Mouse (Mus musculus): ENCODE measurements at regions not wholly inside any gene's neighbourhood (a gene's known extent, or its start where the extent isn't known, plus 50 kb on each side); places are given as distances from the start of the nearest gene placed in this dataset.
A peak's percentile ranks its signal among the peaks of the same experiment; 100 is the strongest.

DNA sequence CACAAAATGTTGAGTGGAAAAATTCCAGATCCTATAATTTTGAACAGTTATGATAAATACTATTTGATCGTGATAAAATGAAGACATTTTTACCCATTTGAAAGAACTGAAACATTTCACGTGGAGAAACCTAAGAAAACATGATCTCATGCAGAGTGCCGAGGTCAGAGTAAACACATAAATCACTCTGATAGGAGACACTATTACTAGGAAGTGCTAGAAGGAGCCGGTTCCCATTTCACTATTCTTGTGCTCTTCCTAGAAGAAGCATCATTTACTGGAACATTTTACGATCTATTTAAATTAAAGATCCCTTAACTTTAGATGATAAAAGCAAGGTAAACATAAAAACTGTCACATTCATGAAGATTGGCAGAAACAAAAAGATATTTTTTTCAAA, 1359.7 kb upstream of the Flrt2 start:
- DNase-seq (ENCODE audit: low spot score) (no peak), ATAC-seq (ENCODE audit: low FRiP score, low read depth) (no peak)
- no peaks in the 10 kb centered on the region for H3K4me1 ChIP-seq (ENCODE audit: control insufficient read depth, insufficient read depth, low read length)
- no peak overlapping the region for H3K27ac ChIP-seq (replicated peaks; ENCODE audit: low read depth, low read length)
- no peaks in the 10 kb centered on the region for H3K9me3 ChIP-seq (ENCODE audit: control insufficient read depth, low read length)
- H3K4me3 ChIP-seq (replicated peaks; ENCODE audit: low read length): no peak overlapping the region
- no peak overlapping the region for H3K9ac ChIP-seq (ENCODE audit: low read depth, low read length, severe bottlenecking)
- no peak for TF ChIP-seq POLR2A (IDR thresholded peaks at IDR 0.05; ENCODE audit: borderline replicate concordance, extremely low read depth, insufficient read depth, insufficient read length)
- no peaks in the 10 kb centered on the region for H3K36me3 ChIP-seq (ENCODE audit: control insufficient read depth, insufficient read depth, low read length)
- H3K27me3 ChIP-seq (ENCODE audit: control insufficient read depth, insufficient read depth, low read length): no peaks in the 10 kb centered on the region
- H3K4me2 ChIP-seq (replicated peaks; ENCODE audit: low read depth, low read length, severe bottlenecking): no peak overlapping the region
- 67% methylated on average over 5 of the region's 5 CpGs for whole genome bisulfite sequencing

DNA sequence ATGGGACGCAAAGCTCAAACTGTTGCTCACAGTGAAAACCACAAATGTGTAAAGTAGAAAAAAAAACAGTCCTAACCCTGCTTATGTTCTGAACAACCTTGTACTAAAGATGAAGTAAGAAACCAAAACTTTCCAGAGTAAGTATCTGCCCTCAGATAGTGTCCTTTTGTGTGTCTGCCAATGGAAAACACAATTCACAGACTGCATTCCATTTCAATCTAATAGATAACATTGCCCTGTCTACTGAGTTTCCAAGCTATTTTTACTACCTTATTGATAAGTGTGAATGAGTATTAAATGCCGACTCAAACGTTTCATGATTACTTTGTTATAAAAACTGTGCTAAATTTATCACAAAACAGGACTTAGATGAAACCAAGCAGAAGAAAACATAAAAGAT, 1357.4 kb upstream of the Flrt2 start:
- DNase-seq (ENCODE audit: low spot score): no peak
- TF ChIP-seq POLR2A (IDR thresholded peaks at IDR 0.05; ENCODE audit: borderline replicate concordance, extremely low read depth, insufficient read depth, insufficient read length): no peak
- no peak overlapping the region for H3K4me3 ChIP-seq (replicated peaks; ENCODE audit: low read length)
- WGBS: 82% methylated on average over 3 of the region's 3 CpGs
- no peaks in the 10 kb centered on the region for H3K9me3 ChIP-seq (ENCODE audit: control insufficient read depth, low read length)
- H3K4me2 ChIP-seq (replicated peaks; ENCODE audit: low read depth, low read length, severe bottlenecking): no peak overlapping the region
- ATAC-seq (ENCODE audit: low FRiP score, low read depth): no peak
- H3K27ac ChIP-seq (replicated peaks; ENCODE audit: low read depth, low read length): no peak overlapping the region
- H3K4me1 ChIP-seq (ENCODE audit: control insufficient read depth, insufficient read depth, low read length): no peaks in the 10 kb centered on the region
- H3K36me3 ChIP-seq (ENCODE audit: control insufficient read depth, insufficient read depth, low read length): no peaks in the 10 kb centered on the region
- H3K9ac ChIP-seq (ENCODE audit: low read depth, low read length, severe bottlenecking): no peak overlapping the region
- no peaks in the 10 kb centered on the region for H3K27me3 ChIP-seq (ENCODE audit: control insufficient read depth, insufficient read depth, low read length)

DNA sequence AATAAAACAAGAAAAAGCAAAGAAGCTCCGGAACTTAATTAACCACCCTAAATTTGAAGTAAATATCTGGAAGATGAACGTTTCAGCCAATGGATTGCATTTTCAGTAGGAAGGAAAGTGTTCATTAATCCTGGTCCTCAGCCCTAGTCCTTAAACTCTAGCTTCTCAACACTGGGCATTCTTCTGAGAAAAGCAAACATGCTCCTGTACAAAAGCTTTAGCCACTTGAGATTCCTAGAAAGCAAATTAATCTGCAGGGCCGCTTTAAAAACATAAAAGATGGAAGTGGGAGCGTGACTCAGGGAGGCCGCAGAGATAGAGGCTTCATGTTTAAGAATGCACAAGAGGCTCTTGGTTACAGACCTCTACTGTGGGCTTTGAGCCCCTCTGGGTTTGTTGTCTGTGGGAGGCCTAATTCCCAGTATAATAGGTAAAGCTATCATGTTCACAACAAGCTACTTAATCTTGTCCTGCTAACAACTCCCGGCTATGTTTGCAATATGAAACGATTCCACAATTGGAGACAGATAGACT, 1342.3 kb upstream of the Flrt2 start:
- Histone ChIP-seq H3K4me1 (ENCODE audit: control insufficient read depth, insufficient read depth, low read length) (no peaks in the 10 kb centered on the region), H3K4me2 (replicated peaks; ENCODE audit: low read depth, low read length, severe bottlenecking) (no peak overlapping the region), H3K36me3 (ENCODE audit: control insufficient read depth, insufficient read depth, low read length) (no peaks in the 10 kb centered on the region), H3K9me3 (ENCODE audit: control insufficient read depth, low read length) (no peaks in the 10 kb centered on the region), H3K4me3 (replicated peaks; ENCODE audit: low read length) (no peak overlapping the region), H3K27ac (replicated peaks; ENCODE audit: low read depth, low read length) (no peak overlapping the region), H3K27me3 (ENCODE audit: control insufficient read depth, insufficient read depth, low read length) (no peaks in the 10 kb centered on the region), H3K9ac (ENCODE audit: low read depth, low read length, severe bottlenecking) (no peak overlapping the region)
- 73% methylated on average over 7 of the region's 7 CpGs for WGBS
- ATAC-seq (ENCODE audit: low FRiP score, low read depth) (no peak), DNase-seq (ENCODE audit: low spot score) (no peak)
- TF ChIP-seq POLR2A (IDR thresholded peaks at IDR 0.05; ENCODE audit: borderline replicate concordance, extremely low read depth, insufficient read depth, insufficient read length): no peak

DNA sequence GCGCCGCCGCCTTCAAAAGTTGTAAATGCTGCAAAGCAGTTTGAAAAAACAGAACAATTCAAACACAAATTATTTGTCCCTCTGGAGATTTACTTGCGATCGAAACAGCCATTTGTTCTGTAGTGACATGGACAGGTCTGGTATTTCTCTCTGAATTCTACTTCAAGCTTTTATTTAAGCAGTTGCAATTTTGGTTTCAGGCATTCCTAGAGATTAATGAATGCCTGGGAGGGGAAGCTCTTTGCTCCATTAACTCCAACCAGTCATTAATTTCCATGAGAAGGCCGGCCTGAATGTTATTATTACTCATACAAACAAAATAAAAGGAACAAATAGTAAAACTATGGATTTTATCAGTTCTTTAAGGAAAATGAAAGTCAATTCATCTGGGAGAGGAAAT, 1327.8 kb upstream of the Flrt2 start:
- Histone ChIP-seq H3K27ac (replicated peaks; ENCODE audit: low read depth, low read length) (no peak overlapping the region), H3K9ac (ENCODE audit: low read depth, low read length, severe bottlenecking) (no peak overlapping the region), H3K36me3 (ENCODE audit: control insufficient read depth, insufficient read depth, low read length) (no peaks in the 10 kb centered on the region), H3K4me2 (replicated peaks; ENCODE audit: low read depth, low read length, severe bottlenecking) (no peak overlapping the region), H3K9me3 (ENCODE audit: control insufficient read depth, low read length) (no peaks in the 10 kb centered on the region), H3K4me1 (ENCODE audit: control insufficient read depth, insufficient read depth, low read length) (no peaks in the 10 kb centered on the region), H3K27me3 (ENCODE audit: control insufficient read depth, insufficient read depth, low read length) (no peaks in the 10 kb centered on the region), H3K4me3 (replicated peaks; ENCODE audit: low read length) (no peak overlapping the region)
- no peak for DNase-seq (ENCODE audit: low spot score)
- ATAC-seq (ENCODE audit: low FRiP score, low read depth): no peak
- no peak for TF ChIP-seq POLR2A (IDR thresholded peaks at IDR 0.05; ENCODE audit: borderline replicate concordance, extremely low read depth, insufficient read depth, insufficient read length)
- 49% methylated on average over 6 of the region's 6 CpGs for WGBS

DNA sequence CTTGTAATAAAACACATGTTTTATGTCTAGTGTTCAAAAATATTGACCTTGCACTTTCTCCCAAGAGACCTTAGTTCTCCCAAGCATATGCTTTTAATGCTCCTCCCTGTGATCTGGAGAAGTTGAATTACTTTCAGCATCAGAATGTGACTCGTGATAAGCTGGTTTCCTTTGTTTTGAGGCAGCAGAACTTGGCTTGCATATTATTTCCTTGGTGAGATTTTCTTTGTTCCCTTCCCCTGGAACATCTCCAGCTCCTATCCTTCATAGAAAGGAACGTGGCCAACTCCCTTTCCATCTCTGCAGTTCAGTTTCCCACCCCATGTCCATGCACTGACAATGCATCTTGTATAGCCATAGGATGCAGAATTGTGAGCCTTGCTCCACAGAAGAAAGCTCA, 1292.0 kb upstream of the Flrt2 start:
- ATAC-seq (ENCODE audit: low FRiP score, low read depth): no peak
- no peak for TF ChIP-seq POLR2A (IDR thresholded peaks at IDR 0.05; ENCODE audit: borderline replicate concordance, extremely low read depth, insufficient read depth, insufficient read length)

DNA sequence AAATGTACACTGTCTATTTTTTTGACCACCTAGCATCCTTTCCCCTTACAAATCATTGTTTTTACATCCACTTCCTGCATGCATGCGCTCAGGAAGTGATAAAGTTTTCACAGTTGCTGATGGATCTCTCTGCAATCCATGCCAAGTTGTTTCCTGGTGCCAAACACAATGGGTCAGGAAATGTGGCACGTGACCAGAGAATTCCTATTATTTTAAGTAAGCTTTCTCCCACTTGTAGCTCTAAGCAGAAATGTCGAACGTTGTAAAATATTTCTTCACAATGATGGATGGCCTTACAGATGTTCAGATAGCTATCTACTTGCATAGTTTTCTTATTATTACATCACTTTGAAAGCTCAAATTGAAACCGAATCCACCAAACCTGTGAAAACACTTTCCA, 1271.1 kb upstream of the Flrt2 start:
- no peaks in the 10 kb centered on the region for H3K27me3 ChIP-seq (ENCODE audit: control insufficient read depth, insufficient read depth, low read length)
- DNase-seq (ENCODE audit: low spot score) (peak; percentile 8), ATAC-seq (ENCODE audit: low FRiP score, low read depth) (no peak)
- no peak overlapping the region for H3K27ac ChIP-seq (replicated peaks; ENCODE audit: low read depth, low read length)
- no peaks in the 10 kb centered on the region for H3K9me3 ChIP-seq (ENCODE audit: control insufficient read depth, low read length)
- no peaks in the 10 kb centered on the region for H3K4me1 ChIP-seq (ENCODE audit: control insufficient read depth, insufficient read depth, low read length)
- H3K36me3 ChIP-seq (ENCODE audit: control insufficient read depth, insufficient read depth, low read length): no peaks in the 10 kb centered on the region
- no peak overlapping the region for H3K4me2 ChIP-seq (replicated peaks; ENCODE audit: low read depth, low read length, severe bottlenecking)
- no peak for TF ChIP-seq POLR2A (IDR thresholded peaks at IDR 0.05; ENCODE audit: borderline replicate concordance, extremely low read depth, insufficient read depth, insufficient read length)
- H3K4me3 ChIP-seq (replicated peaks; ENCODE audit: low read length): no peak overlapping the region
- 62% methylated on average over 5 of the region's 5 CpGs for WGBS
- H3K9ac ChIP-seq (ENCODE audit: low read depth, low read length, severe bottlenecking): no peak overlapping the region

More for the DNA sequence above, 1292.0 kb upstream of the Flrt2 start:
- no peaks in the 10 kb centered on the region for H3K4me1 ChIP-seq (ENCODE audit: control insufficient read depth, insufficient read depth, low read length)
- no peak overlapping the region for H3K9ac ChIP-seq (ENCODE audit: low read depth, low read length, severe bottlenecking)
- WGBS: 49% methylated on average over 2 of the region's 2 CpGs
- no peak overlapping the region for H3K27ac ChIP-seq (replicated peaks; ENCODE audit: low read depth, low read length)
- no peak overlapping the region for H3K4me2 ChIP-seq (replicated peaks; ENCODE audit: low read depth, low read length, severe bottlenecking)
- no peak overlapping the region for H3K4me3 ChIP-seq (replicated peaks; ENCODE audit: low read length)
- H3K27me3 ChIP-seq (ENCODE audit: control insufficient read depth, insufficient read depth, low read length): no peaks in the 10 kb centered on the region
- DNase-seq (ENCODE audit: low spot score): peak; percentile 70
- no peaks in the 10 kb centered on the region for H3K36me3 ChIP-seq (ENCODE audit: control insufficient read depth, insufficient read depth, low read length)
- no peaks in the 10 kb centered on the region for H3K9me3 ChIP-seq (ENCODE audit: control insufficient read depth, low read length)

Data from limb, embryonic 14.5 days (tissue).